Mouse (Mus musculus) kidney, embryonic 14.5 days (tissue): Measurements from ENCODE around the gene Rita1. TPM values are rescaled to one million over a fixed set of nuclear protein-coding genes. Genes with fewer than 3 reads are reported as not detected.

Experiments used
- ATAC-seq: fragments of 200-750 bp; cut with Nextera tagmentation; 2 replicates; pipeline ENCODE4 v1.8.0; 2017; ENCODE audit warnings: moderate number of reproducible peaks, mild to moderate bottlenecking, moderate TSS enrichment, moderate library complexity; ENCODE audit not compliant: low FRiP score, low TSS enrichment
- H3K27ac ChIP-seq: fragments of 300-500 bp; sonication (generic); 2 replicates; pipeline ENCODE4 v1.5.1; 2014; ENCODE audit warnings: low read depth, mild to moderate bottlenecking, low read length, moderate library complexity, mixed read lengths
- H3K27me3 ChIP-seq: fragments of 300-500 bp; sonication (generic); 2 replicates; pipeline ENCODE4 v1.6.1; 2014; ENCODE audit warnings: mild to moderate bottlenecking, low read length; ENCODE audit not compliant: control insufficient read depth, insufficient read depth
- H3K36me3 ChIP-seq: fragments of 300-500 bp; sonication (generic); 2 replicates; pipeline ENCODE4 v1.6.1; 2014; ENCODE audit warnings: low read length, mixed read lengths; ENCODE audit not compliant: control insufficient read depth, insufficient read depth
- H3K4me1 ChIP-seq: fragments of 300-500 bp; sonication (generic); 2 replicates; pipeline ENCODE4 v1.6.1; 2014; ENCODE audit warnings: low read length, mixed read lengths; ENCODE audit not compliant: control insufficient read depth, insufficient read depth
- H3K4me2 ChIP-seq: fragments of 300-500 bp; sonication (generic); replicated peaks from 2 replicates; pipeline ENCODE4 v1.6.1; 2014; ENCODE audit warnings: low read depth, mild to moderate bottlenecking, low read length
- H3K4me3 ChIP-seq: fragments of 300-500 bp; sonication (generic); 2 replicates; pipeline ENCODE4 v1.5.1; 2014; ENCODE audit warnings: mild to moderate bottlenecking, low read length
- H3K9ac ChIP-seq: fragments of 300-500 bp; sonication (generic); 2 replicates; pipeline ENCODE4 v1.6.1; 2014; ENCODE audit warnings: low read depth, mild to moderate bottlenecking, low read length, moderate library complexity
- H3K9me3 ChIP-seq: fragments of 300-500 bp; sonication (generic); 2 replicates; pipeline ENCODE4 v1.6.1; 2016; ENCODE audit warnings: low read length; ENCODE audit not compliant: control insufficient read depth
- WGBS: fragments of 180-500 bp; shearing (Covaris S2); extraction: QIAGEN DNeasy Blood & Tissue Kit; methylation state at CpG from one replicate; pipeline ENCODE4 v1.1.7; 2014; 5-methylcytosine and 5-hydroxymethylcytosine counted together
- polyA plus RNA-seq: library from polyadenylated mRNA; unstranded; fragments of >200 nt; fragmentation: Nextera tagmentation; extraction: Ambion mirVana; gene quantifications from 2 replicates; pipeline ENCODE4 v1.2.1, GENCODE M21; 2014

Gene Rita1
- polyA plus RNA-seq, 1 experiment from 2014 or later: 10.4 TPM

GRCm38 (mm10) chr5:120567253-120567701, 45.1 kb downstream of the Rita1 start:
- Histone ChIP-seq H3K9ac (peak overlapping the region; percentile 45), H3K4me2 (no peak overlapping the region), H3K36me3 (no peaks in the 10 kb centered on the region), H3K27me3 (no peaks in the 10 kb centered on the region; the same call in 1 of the 2 replicates), H3K4me1 (peaks cover 89% of the 10 kb centered on the region), H3K4me3 (no peak overlapping the region), H3K9me3 (no peaks in the 10 kb centered on the region), H3K27ac (peak overlapping the region; percentile 80)
- WGBS: 13% methylated on average over 21 of the region's 21 CpGs
- no peak for ATAC-seq

GRCm38 (mm10) chr5:120566681-120567252, 45.6 kb downstream of the Rita1 start:
- H3K9me3 ChIP-seq: no peaks in the 10 kb centered on the region
- H3K9ac ChIP-seq: peak overlapping the region; percentile 45
- 38% methylated on average over 9 of the region's 9 CpGs for WGBS
- H3K4me1 ChIP-seq: peaks cover 88% of the 10 kb centered on the region
- H3K27ac ChIP-seq: peak overlapping the region; percentile 80
- no peak overlapping the region for H3K4me3 ChIP-seq
- H3K27me3 ChIP-seq: no peaks in the 10 kb centered on the region; the same call in 1 of the 2 replicates
- no peak for ATAC-seq
- no peak overlapping the region for H3K4me2 ChIP-seq
- no peaks in the 10 kb centered on the region for H3K36me3 ChIP-seq

- Histone ChIP-seq H3K4me1 (peaks cover 83% of the 10 kb centered on the region), H3K9ac (peak overlapping the region; percentile 31; the same call in 1 of the 2 replicates), H3K4me3 (no peak overlapping the region), H3K4me2 (no peak overlapping the region), H3K27ac (peak overlapping the region; percentile 20; the same call in 1 of the 2 replicates), H3K36me3 (no peaks in the 10 kb centered on the region), H3K27me3 (no peaks in the 10 kb centered on the region; the same call in 1 of the 2 replicates), H3K9me3 (no peaks in the 10 kb centered on the region)
- ATAC-seq: no peak
- WGBS: 71% methylated on average over 5 of the region's 5 CpGs
Measured at GRCm38 (mm10) chr5:120566101-120566500, 46.3 kb downstream of the Rita1 start.

- Histone ChIP-seq H3K4me2 (no peak overlapping the region), H3K9ac (no peak overlapping the region; the same call in 1 of the 2 replicates), H3K4me3 (no peak overlapping the region), H3K27ac (peak overlapping the region; percentile 20; the same call in 1 of the 2 replicates), H3K36me3 (no peaks in the 10 kb centered on the region), H3K9me3 (no peaks in the 10 kb centered on the region), H3K4me1 (peaks cover 81% of the 10 kb centered on the region), H3K27me3 (no peaks in the 10 kb centered on the region; the same call in 1 of the 2 replicates)
- ATAC-seq: no peak
- 41% methylated on average over 15 of the region's 15 CpGs for WGBS
Measured at GRCm38 (mm10) chr5:120565171-120565905, 47.1 kb downstream of the Rita1 start.

- Histone ChIP-seq H3K9me3 (no peaks in the 10 kb centered on the region), H3K9ac (no peak overlapping the region), H3K4me3 (no peak overlapping the region), H3K36me3 (no peaks in the 10 kb centered on the region), H3K4me1 (peaks cover 80% of the 10 kb centered on the region), H3K4me2 (no peak overlapping the region), H3K27me3 (no peaks in the 10 kb centered on the region), H3K27ac (peak overlapping the region; percentile 96)
- ATAC-seq: no peak
- 21% methylated on average over 4 of the region's 4 CpGs for WGBS
Measured at GRCm38 (mm10) chr5:120563914-120564311, 48.5 kb downstream of the Rita1 start.

GRCm38 (mm10) chr5:120562956-120563913, 49.2 kb downstream of the Rita1 start:
- Histone ChIP-seq H3K36me3 (no peaks in the 10 kb centered on the region), H3K4me1 (peaks cover 75% of the 10 kb centered on the region), H3K9ac (peak overlapping the region; percentile 37; the same call in 1 of the 2 replicates), H3K4me2 (peak overlapping the region; percentile 15; the same call in 1 of the 2 replicates), H3K27me3 (no peaks in the 10 kb centered on the region), H3K4me3 (no peak overlapping the region; the same call in 1 of the 2 replicates), H3K27ac (peak overlapping the region; percentile 96), H3K9me3 (no peaks in the 10 kb centered on the region)
- peak; percentile 74 for ATAC-seq
- 17% methylated on average over 28 of the region's 28 CpGs for WGBS

GRCm38 (mm10) chr5:120560616-120561311, 51.6 kb downstream of the Rita1 start:
- WGBS: 4% methylated on average over 16 of the region's 16 CpGs
- H3K9me3 ChIP-seq: no peaks in the 10 kb centered on the region
- H3K36me3 ChIP-seq: peaks cover 12% of the 10 kb centered on the region
- H3K4me3 ChIP-seq: peak overlapping the region; percentile 18
- peak overlapping the region; percentile 34 for H3K4me2 ChIP-seq
- peak; percentile 77 for ATAC-seq
- H3K27ac ChIP-seq: peak overlapping the region; percentile 91
- H3K4me1 ChIP-seq: peaks cover 50% of the 10 kb centered on the region
- peak overlapping the region; percentile 34; the same call in 1 of the 2 replicates for H3K9ac ChIP-seq
- no peaks in the 10 kb centered on the region for H3K27me3 ChIP-seq

- WGBS: 31% methylated on average over 9 of the region's 9 CpGs
- Histone ChIP-seq H3K27ac (peak overlapping the region; percentile 91), H3K9ac (peak overlapping the region; percentile 34; the same call in 1 of the 2 replicates), H3K9me3 (no peaks in the 10 kb centered on the region), H3K4me3 (peak overlapping the region; percentile 18), H3K36me3 (peaks cover 17% of the 10 kb centered on the region), H3K27me3 (no peaks in the 10 kb centered on the region), H3K4me1 (peaks cover 44% of the 10 kb centered on the region), H3K4me2 (peak overlapping the region; percentile 34)
- ATAC-seq: no peak; the same call in 1 of the 2 replicates
Measured at GRCm38 (mm10) chr5:120560129-120560615, 52.2 kb downstream of the Rita1 start.
